Mouse (Mus musculus) bone marrow, adult 2 months (tissue): ENCODE data around the gene Edc4. TPM values are rescaled to one million over a fixed set of nuclear protein-coding genes. Genes with fewer than 3 reads are reported as not detected.

Source experiments
- H3K27ac ChIP-seq: fragments of 200-500 bp; 2 replicates; pipeline ENCODE4 v1.5.1; 2012; ENCODE audit warnings: low read depth, mild to moderate bottlenecking, control low read depth, inconsistent platforms, low read length; ENCODE audit not compliant: control insufficient read depth, poor library complexity, insufficient read depth
- H3K4me1 ChIP-seq: fragments of 200-500 bp; 2 replicates; pipeline ENCODE4 v1.6.1; 2011; ENCODE audit warnings: low read length; ENCODE audit not compliant: control insufficient read depth, insufficient read depth
- H3K4me3 ChIP-seq: fragments of 200-500 bp; replicated peaks from 2 replicates; pipeline ENCODE3; 2011; ENCODE audit warnings: mild to moderate bottlenecking, low read depth, low read length, control low read depth; ENCODE audit not compliant: control insufficient read depth
- CTCF ChIP-seq: fragments of 200-500 bp; IDR thresholded peaks from 2 replicates; pipeline ENCODE4 v1.5.1; 2011; ENCODE audit warnings: low read length, control low read depth; ENCODE audit not compliant: control insufficient read depth, insufficient read depth
- POLR2A ChIP-seq: fragments of 200-500 bp; IDR thresholded peaks from 2 replicates; pipeline ENCODE4 v1.6.1; 2011; ENCODE audit warnings: low read depth, mild to moderate bottlenecking, control low read depth, low read length, borderline replicate concordance; ENCODE audit not compliant: control insufficient read depth
- WGBS: fragments of 180-500 bp; shearing (Covaris S2); methylation state at CpG from one replicate; pipeline ENCODE4 v1.1.7; 2018; 5-methylcytosine and 5-hydroxymethylcytosine counted together
- polyA plus RNA-seq: library from polyadenylated mRNA; stranded (reverse); fragments of >200 nt; gene quantifications from 2 replicates; pipeline ENCODE4 v1.2.4, GENCODE M21; 2011; ENCODE audit warnings: low replicate concordance; ENCODE audit not compliant: missing spikeins, insufficient read depth, insufficient read length

Gene Edc4
- polyA plus RNA-seq, 1 experiment = 44.1 TPM

DNA sequence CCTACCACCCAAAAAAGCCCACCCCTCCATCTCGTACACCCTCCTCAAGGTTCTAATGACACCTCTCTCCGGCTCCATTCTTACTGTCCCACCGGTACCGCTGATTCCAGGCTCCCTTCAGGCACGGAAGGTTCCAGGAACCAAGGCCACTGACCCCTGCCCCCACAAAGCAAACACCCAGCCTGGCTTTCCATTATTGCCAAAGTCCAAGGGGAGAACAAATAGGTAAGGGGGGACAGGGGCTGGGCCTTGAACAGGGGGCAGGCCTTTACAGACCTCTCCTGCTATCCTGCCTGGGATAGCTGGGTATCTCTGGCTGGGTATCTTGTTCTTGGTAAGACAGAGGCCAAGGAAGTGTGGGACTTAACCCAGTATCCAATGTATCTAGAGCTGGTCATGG lies 61.9 kb downstream of the Edc4 start:
- Histone ChIP-seq H3K4me1 (no peaks in the 10 kb centered on the region), H3K27ac (no peak overlapping the region), H3K4me3 (no peak overlapping the region)
- 95% methylated on average over 5 of the region's 5 CpGs for WGBS
- TF ChIP-seq POLR2A = no peak
- no peak for TF ChIP-seq CTCF

DNA sequence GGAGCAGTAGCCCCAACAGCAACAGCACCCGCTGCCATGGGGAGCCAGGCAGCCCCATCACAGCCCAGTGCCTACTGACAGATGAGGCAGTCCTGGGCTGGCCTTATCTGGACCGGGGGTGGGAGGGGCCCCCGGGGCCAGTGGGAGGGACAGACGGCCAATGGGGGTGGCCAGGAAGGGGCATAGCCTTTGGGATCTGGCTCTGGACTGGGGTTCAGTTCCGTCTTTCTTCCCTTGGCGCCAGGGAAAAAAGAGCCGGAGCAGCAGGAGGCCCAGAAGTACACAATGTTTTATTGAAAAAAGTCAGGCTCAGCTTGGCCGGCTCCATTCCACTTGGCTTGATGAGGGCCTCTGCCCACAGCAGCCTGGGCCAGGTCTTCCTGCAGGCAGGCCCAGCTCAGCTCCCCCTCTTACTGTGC lies 62.6 kb downstream of the Edc4 start, which contains the start of gene Lcat:
Lcat (minus strand) TSS at position 62 of the 419 bp plus-strand sequence.
- TF ChIP-seq POLR2A (no peak), CTCF (no peak)
- H3K4me3 ChIP-seq = no peak within 1 kb of the TSS
- H3K27ac ChIP-seq = no peak within 1 kb of the TSS
- no peaks in the 10 kb centered on the region for H3K4me1 ChIP-seq
- WGBS = 85% methylated on average over 8 of the region's 8 CpGs

Other genes with a start within 250 kb of the Edc4 start
- gene Ctcf, start 244.3 kb upstream of the Edc4 start, polyA plus RNA-seq = 77.0 and 79.4 TPM in 2 replicates
- not detected in 2 replicates for gene Agrp, start 243.5 kb upstream of the Edc4 start, polyA plus RNA-seq
- gene Carmil2, start 194.6 kb upstream of the Edc4 start, polyA plus RNA-seq = 21.2 and 42.6 TPM in 2 replicates
- gene Acd, start 179.8 kb upstream of the Edc4 start, polyA plus RNA-seq = 26.8 and 33.4 TPM in 2 replicates
- 5.3 and 6.4 TPM in 2 replicates for gene Pard6a, start 179.7 kb upstream of the Edc4 start, polyA plus RNA-seq
- not detected in 2 replicates for gene 4933405L10Rik, start 173.2 kb upstream of the Edc4 start, polyA plus RNA-seq
- 11.5 and 18.9 TPM in 2 replicates for gene Enkd1, start 172.7 kb upstream of the Edc4 start, polyA plus RNA-seq
- 1.2 and 2.0 TPM in 2 replicates for gene Gfod2, start 122.2 kb upstream of the Edc4 start, polyA plus RNA-seq
- 90.8 and 98.0 TPM in 2 replicates for gene Ranbp10, start 53.5 kb upstream of the Edc4 start, polyA plus RNA-seq
- 3.6 TPM in 1 of 2 replicates, not detected in the other for gene Tsnaxip1, start 53.1 kb upstream of the Edc4 start, polyA plus RNA-seq
- 30.3 and 73.2 TPM in 2 replicates for gene Cenpt, start 27.6 kb upstream of the Edc4 start, polyA plus RNA-seq
- gene Thap11, start 25.7 kb upstream of the Edc4 start, polyA plus RNA-seq = 9.8 and 12.6 TPM in 2 replicates
- gene Nutf2, start 20.3 kb upstream of the Edc4 start, polyA plus RNA-seq = 35.2 and 54.8 TPM in 2 replicates
- gene Nrn1l, start 12.7 kb downstream of the Edc4 start, polyA plus RNA-seq = 2.5 TPM in 1 of 2 replicates, not detected in the other
- 2.9 and 6.0 TPM in 2 replicates for gene Pskh1, start 19.6 kb downstream of the Edc4 start, polyA plus RNA-seq
- gene Ctrl, start 53.0 kb downstream of the Edc4 start, polyA plus RNA-seq = not detected in 2 replicates
- gene Psmb10, start 57.6 kb downstream of the Edc4 start, polyA plus RNA-seq = 88.5 and 149 TPM in 2 replicates
- 4.6 and 15.5 TPM in 2 replicates for gene Lcat, start 62.5 kb downstream of the Edc4 start, polyA plus RNA-seq
- gene Slc12a4, start 85.2 kb downstream of the Edc4 start, polyA plus RNA-seq = 15.9 and 21.3 TPM in 2 replicates
- gene Dpep3, start 98.5 kb downstream of the Edc4 start, polyA plus RNA-seq = not detected in 2 replicates
- 13.5 and 17.1 TPM in 2 replicates for gene Dus2, start 110.5 kb downstream of the Edc4 start, polyA plus RNA-seq
- not detected in 2 replicates for gene Dpep2nb, start 125.1 kb downstream of the Edc4 start, polyA plus RNA-seq
- 4.0 and 6.0 TPM in 2 replicates for gene Ddx28, start 131.0 kb downstream of the Edc4 start, polyA plus RNA-seq
- gene Nfatc3, start 178.0 kb downstream of the Edc4 start, polyA plus RNA-seq = 8.5 and 17.8 TPM in 2 replicates